Mouse (Mus musculus) stomach, embryonic 16.5 days (tissue): Measurements from ENCODE around the gene Rora. TPM values are rescaled to one million over a fixed set of nuclear protein-coding genes. Genes with fewer than 3 reads are reported as not detected.

Experiments
- ATAC-seq: fragments of 200-750 bp; cut with Nextera tagmentation; 2 replicates; pipeline ENCODE4 v1.8.0; 2017; ENCODE audit warnings: moderate number of reproducible peaks, moderate TSS enrichment; ENCODE audit not compliant: insufficient read depth, low FRiP score
- H3K27ac ChIP-seq: fragments of 300-500 bp; sonication (generic); 2 replicates; pipeline ENCODE4 v1.5.1; 2014; ENCODE audit warnings: low read length
- H3K27me3 ChIP-seq: fragments of 300-500 bp; sonication (generic); 2 replicates; pipeline ENCODE4 v1.6.1; 2014; ENCODE audit warnings: low read length, control low read depth, mixed read lengths; ENCODE audit not compliant: control insufficient read depth, insufficient read depth
- H3K36me3 ChIP-seq: fragments of 300-500 bp; sonication (generic); 2 replicates; pipeline ENCODE4 v1.6.1; 2014; ENCODE audit warnings: low read length; ENCODE audit not compliant: control insufficient read depth, insufficient read depth
- H3K4me1 ChIP-seq: fragments of 300-500 bp; sonication (generic); 2 replicates; pipeline ENCODE4 v1.6.1; 2014; ENCODE audit warnings: low read length, control low read depth, mixed read lengths; ENCODE audit not compliant: control insufficient read depth, insufficient read depth
- H3K4me2 ChIP-seq: fragments of 300-500 bp; sonication (generic); 2 replicates; pipeline ENCODE4 v1.6.1; 2014; ENCODE audit warnings: low read depth, low read length, mixed read lengths
- H3K4me3 ChIP-seq: fragments of 300-500 bp; sonication (generic); replicated peaks from 2 replicates; pipeline ENCODE4 v1.5.1; 2014; ENCODE audit warnings: mild to moderate bottlenecking, low read length
- H3K9ac ChIP-seq: fragments of 300-500 bp; sonication (generic); 2 replicates; pipeline ENCODE4 v1.6.1; 2014; ENCODE audit warnings: low read length
- H3K9me3 ChIP-seq: fragments of 300-500 bp; sonication (generic); replicated peaks from 2 replicates; pipeline ENCODE4 v1.6.1; 2016; ENCODE audit warnings: low read length, control low read depth; ENCODE audit not compliant: control insufficient read depth
- WGBS: fragments of 180-500 bp; shearing (Covaris S2); extraction: QIAGEN DNeasy Blood & Tissue Kit; methylation state at CpG from one replicate; pipeline ENCODE4 v1.1.7; 2014; 5-methylcytosine and 5-hydroxymethylcytosine counted together
- polyA plus RNA-seq: library from polyadenylated mRNA; unstranded; fragments of >200 nt; fragmentation: Nextera tagmentation; extraction: Ambion mirVana; gene quantifications from 2 replicates; pipeline ENCODE4 v1.2.1, GENCODE M21; 2015

Rora gene
- polyA plus RNA-seq, 1 experiment from 2014 or later = 8.4 TPM

DNA sequence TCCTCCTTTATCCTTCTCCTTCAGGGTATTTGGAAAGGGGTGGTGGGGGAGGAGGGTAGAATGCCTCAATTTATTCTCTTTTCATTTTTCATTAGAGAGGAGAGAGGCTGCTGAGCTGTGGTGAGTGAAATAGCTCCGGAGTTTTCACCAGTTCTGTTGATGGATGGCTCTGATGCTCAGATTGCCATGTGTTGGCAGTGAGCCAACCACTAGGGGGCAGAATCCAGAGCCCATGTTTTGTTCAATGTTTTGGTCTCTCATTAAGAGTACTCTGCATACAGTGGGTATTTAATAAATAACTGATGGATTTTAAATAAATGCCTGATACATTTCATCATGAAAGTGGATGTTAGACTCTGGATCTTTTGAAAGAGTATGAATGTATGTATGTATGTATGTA lies 77.9 kb downstream of the Rora start:
- Histone ChIP-seq H3K4me2 (no peak overlapping the region), H3K27me3 (no peaks in the 10 kb centered on the region), H3K9me3 (peaks cover 6% of the 10 kb centered on the region; the same call in 1 of the 2 replicates), H3K4me3 (no peak overlapping the region), H3K36me3 (no peaks in the 10 kb centered on the region), H3K9ac (no peak overlapping the region), H3K4me1 (no peaks in the 10 kb centered on the region), H3K27ac (no peak overlapping the region)
- no peak for ATAC-seq
- WGBS = 61% methylated on average over 1 of the region's 1 CpGs

DNA sequence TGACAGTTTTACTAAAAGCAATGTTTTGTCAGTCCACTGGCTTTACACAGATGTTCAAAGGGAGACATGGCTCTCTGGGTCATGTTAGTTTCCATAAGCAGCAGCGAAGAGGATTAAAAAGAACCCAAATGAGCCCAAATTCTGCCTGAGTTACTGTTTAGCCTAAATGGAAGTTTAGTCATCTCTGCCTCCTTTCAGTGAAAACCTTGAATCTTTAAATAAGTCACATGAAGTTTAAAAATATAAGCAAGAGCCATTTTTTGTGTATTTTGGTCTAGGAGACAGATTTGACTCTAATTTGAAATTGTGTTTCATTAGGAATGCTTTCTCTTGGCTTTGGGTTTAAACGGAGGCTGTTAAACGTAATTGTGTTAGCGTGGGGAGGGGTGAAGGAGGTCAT lies 79.3 kb downstream of the Rora start:
- Histone ChIP-seq H3K36me3 (no peaks in the 10 kb centered on the region), H3K4me2 (no peak overlapping the region), H3K4me1 (no peaks in the 10 kb centered on the region), H3K4me3 (no peak overlapping the region), H3K9ac (no peak overlapping the region), H3K9me3 (peaks cover 6% of the 10 kb centered on the region; the same call in 1 of the 2 replicates), H3K27me3 (no peaks in the 10 kb centered on the region), H3K27ac (no peak overlapping the region)
- WGBS = 88% methylated on average over 4 of the region's 4 CpGs
- ATAC-seq = no peak

DNA sequence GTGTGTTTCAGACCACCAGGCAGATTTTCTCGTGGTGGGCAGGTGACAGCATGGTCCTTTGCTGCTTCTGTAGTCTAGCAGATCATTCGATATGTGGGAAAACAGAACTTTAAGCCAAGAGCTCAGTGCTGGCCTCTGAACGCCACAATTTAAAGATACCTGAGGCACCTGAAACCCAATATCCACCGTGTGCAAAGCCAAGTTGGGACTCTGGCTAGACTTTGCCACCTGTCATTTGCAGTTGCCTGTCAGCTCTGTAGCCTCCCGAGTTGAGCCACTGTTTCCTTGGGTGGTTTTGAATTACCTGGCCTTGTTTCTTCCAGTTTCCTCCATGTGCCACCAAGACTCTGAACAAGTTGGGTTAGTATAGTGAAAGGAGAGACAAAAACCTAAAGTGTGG lies 82.3 kb downstream of the Rora start:
- H3K27ac ChIP-seq = no peak overlapping the region
- H3K4me2 ChIP-seq = no peak overlapping the region
- no peaks in the 10 kb centered on the region for H3K36me3 ChIP-seq
- no peak for ATAC-seq
- WGBS = 79% methylated on average over 5 of the region's 5 CpGs
- no peaks in the 10 kb centered on the region for H3K4me1 ChIP-seq
- H3K27me3 ChIP-seq = no peaks in the 10 kb centered on the region
- H3K4me3 ChIP-seq = no peak overlapping the region
- H3K9ac ChIP-seq = no peak overlapping the region
- H3K9me3 ChIP-seq = peaks cover 6% of the 10 kb centered on the region; the same call in 1 of the 2 replicates

DNA sequence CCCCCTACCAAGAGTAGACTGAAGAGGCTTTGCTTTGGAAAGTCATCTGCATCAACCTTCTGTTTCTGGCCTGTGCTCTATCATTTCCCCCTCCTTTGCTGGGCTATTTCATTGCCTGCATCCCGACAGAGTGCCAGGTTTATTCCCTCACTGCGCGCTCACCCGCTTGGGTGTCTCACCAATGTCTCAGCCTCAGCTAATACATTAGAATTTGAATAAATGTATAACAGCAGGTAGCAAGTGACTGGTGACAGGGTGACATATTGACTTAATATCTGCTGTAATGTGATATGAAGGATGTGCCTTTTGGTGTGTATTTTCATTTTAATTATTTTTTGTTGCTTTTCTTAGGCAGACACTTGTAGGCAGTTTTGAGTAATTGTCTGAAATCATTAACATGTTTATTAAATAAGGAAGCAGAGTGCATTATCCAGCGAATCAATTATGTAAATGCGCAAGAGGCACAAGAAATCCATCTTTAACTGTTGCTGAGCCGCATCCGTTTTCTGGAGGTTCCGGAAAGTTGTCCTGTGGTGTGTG lies 83.7 kb downstream of the Rora start:
- no peak overlapping the region for H3K4me3 ChIP-seq
- H3K4me1 ChIP-seq = no peaks in the 10 kb centered on the region
- ATAC-seq = no peak
- no peak overlapping the region for H3K4me2 ChIP-seq
- no peaks in the 10 kb centered on the region for H3K36me3 ChIP-seq
- no peaks in the 10 kb centered on the region for H3K27me3 ChIP-seq
- 88% methylated on average over 9 of the region's 9 CpGs for WGBS
- no peak overlapping the region for H3K27ac ChIP-seq
- H3K9me3 ChIP-seq = peaks cover 1% of the 10 kb centered on the region; the same call in 1 of the 2 replicates
- no peak overlapping the region for H3K9ac ChIP-seq

DNA sequence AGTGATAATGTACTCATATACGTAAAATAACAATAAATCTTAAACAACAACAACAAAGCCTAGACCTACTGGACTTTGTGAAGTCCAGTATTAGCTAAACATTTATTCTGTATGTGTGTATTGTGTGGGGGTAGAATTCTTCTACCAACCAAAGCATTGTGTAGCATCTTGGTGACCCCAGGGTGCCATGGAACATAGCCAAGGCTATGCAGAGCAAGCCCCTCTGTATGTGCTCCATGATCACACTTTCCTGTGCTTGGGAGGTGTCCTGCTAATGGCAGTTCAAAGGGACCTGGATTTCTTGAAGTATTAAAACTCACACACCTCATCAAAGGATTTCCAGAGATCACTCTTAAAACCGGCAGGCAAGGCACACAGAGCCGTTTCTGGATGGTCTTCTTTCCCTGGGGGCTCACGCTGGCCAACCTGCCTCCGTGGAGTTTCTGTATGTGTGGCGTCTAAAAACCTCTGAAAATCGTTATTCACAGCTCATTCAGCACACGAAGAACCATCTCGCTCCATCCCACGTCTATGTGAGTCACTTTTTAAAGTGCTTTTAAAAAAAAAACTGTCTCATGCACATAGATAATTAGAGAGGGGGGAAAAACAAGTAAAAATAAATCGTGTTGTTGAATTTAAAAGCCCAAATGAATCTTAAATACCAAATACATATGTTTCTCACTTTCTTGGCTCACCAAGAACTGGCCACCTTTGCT lies 92.5 kb downstream of the Rora start:
- no peaks in the 10 kb centered on the region for H3K36me3 ChIP-seq
- H3K27ac ChIP-seq = no peak overlapping the region
- no peak overlapping the region for H3K4me3 ChIP-seq
- no peaks in the 10 kb centered on the region for H3K9me3 ChIP-seq
- H3K4me1 ChIP-seq = no peaks in the 10 kb centered on the region
- WGBS = 82% methylated on average over 11 of the region's 11 CpGs
- H3K4me2 ChIP-seq = no peak overlapping the region
- H3K9ac ChIP-seq = no peak overlapping the region
- ATAC-seq = no peak
- no peaks in the 10 kb centered on the region for H3K27me3 ChIP-seq

DNA sequence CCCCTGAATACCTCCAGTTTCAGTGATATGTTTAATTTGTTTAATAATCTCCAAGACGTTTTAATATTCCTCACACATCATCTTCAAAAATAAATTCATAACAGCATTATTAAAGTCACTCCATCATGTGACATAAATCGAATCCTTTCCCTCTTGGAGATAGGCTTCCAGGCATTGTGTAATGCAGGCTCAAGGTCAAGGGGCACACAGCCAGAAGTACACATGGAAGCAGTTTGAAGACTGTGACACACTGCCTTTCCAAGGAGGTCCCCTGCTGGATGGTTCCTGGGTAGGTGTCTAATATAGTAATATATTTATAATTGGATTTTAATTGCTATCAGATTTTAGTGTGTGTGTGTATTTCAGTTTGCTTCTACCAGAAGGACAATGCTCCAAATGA lies 103.4 kb downstream of the Rora start:
- Histone ChIP-seq H3K4me1 (no peaks in the 10 kb centered on the region; the same call in 1 of the 2 replicates), H3K9ac (no peak overlapping the region), H3K27me3 (no peaks in the 10 kb centered on the region), H3K4me2 (no peak overlapping the region), H3K27ac (no peak overlapping the region), H3K9me3 (no peaks in the 10 kb centered on the region; the same call in 1 of the 2 replicates), H3K36me3 (no peaks in the 10 kb centered on the region), H3K4me3 (no peak overlapping the region)
- ATAC-seq = no peak
- 40% methylated on average over 2 of the region's 2 CpGs for WGBS

DNA sequence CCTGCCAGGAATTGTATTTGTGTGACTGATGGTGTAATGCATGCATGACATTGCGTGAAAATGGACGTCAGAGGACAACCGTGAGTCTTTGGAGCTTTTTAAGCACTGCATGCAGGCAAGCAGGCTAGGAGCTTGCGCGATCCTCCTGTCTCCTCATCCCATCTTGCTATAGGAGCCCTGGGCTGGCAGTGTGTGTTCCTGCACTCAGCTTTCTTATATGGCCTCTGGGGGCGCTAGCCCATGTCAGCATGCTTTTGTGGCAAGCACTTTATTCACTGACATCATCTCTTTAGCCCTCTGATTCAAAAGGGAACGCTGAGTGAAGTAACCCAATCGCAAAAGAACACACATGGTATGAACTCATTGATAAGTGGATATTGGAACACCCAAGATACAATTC lies 105.7 kb downstream of the Rora start:
- H3K27ac ChIP-seq = no peak overlapping the region
- H3K9ac ChIP-seq = no peak overlapping the region
- H3K4me2 ChIP-seq = no peak overlapping the region
- 83% methylated on average over 8 of the region's 8 CpGs for WGBS
- H3K4me1 ChIP-seq = no peaks in the 10 kb centered on the region; the same call in 1 of the 2 replicates
- no peak for ATAC-seq
- no peaks in the 10 kb centered on the region; the same call in 1 of the 2 replicates for H3K9me3 ChIP-seq
- H3K4me3 ChIP-seq = no peak overlapping the region
- no peaks in the 10 kb centered on the region for H3K36me3 ChIP-seq
- H3K27me3 ChIP-seq = no peaks in the 10 kb centered on the region

DNA sequence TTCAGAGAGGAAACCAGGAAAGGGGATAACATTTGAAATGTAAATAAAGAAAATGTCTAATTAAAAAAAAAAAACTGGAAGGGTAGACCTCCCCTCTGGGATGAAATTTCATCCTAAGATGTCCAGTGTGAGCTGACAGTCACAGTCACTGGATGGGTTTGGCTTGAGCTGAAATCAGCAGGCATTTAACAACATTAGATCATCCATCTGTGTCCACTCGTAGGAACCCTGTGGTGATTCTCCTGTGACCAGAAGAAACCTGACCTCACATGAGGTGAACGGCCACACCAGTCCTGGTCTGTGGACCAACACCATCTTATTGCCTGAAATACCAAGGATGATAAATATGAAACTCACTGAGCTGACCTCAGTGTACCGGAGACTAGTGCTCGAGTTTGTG lies 106.7 kb downstream of the Rora start:
- H3K4me3 ChIP-seq = no peak overlapping the region
- no peak overlapping the region for H3K4me2 ChIP-seq
- H3K9me3 ChIP-seq = no peaks in the 10 kb centered on the region; the same call in 1 of the 2 replicates
- H3K9ac ChIP-seq = no peak overlapping the region
- no peaks in the 10 kb centered on the region for H3K27me3 ChIP-seq
- H3K36me3 ChIP-seq = no peaks in the 10 kb centered on the region
- H3K4me1 ChIP-seq = no peaks in the 10 kb centered on the region
- 79% methylated on average over 4 of the region's 4 CpGs for WGBS
- no peak for ATAC-seq
- H3K27ac ChIP-seq = no peak overlapping the region

DNA sequence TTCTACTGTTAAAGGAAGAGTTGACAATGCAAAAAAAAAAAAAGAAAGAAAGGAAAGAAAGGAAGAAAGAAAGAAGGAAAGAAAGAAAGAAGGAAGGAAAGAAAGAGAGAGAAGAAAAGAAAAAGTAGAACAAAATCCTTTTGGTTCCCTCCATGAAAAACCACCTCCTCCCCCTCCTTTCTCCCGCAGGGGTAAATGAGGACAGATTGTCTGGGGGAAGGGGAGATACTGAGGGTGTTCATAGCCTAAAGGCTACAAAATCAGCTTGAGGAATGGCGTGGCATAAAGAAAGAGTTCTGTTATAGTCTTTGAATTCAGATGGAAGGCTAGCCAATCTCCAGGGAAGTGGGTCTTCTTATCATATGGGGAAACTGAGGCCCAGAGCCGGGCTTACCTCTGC lies 107.3 kb downstream of the Rora start:
- H3K9ac ChIP-seq = no peak overlapping the region
- no peaks in the 10 kb centered on the region for H3K36me3 ChIP-seq
- H3K4me1 ChIP-seq = no peaks in the 10 kb centered on the region
- H3K27me3 ChIP-seq = no peaks in the 10 kb centered on the region
- WGBS = 82% methylated on average over 3 of the region's 3 CpGs
- H3K9me3 ChIP-seq = no peaks in the 10 kb centered on the region; the same call in 1 of the 2 replicates
- H3K27ac ChIP-seq = no peak overlapping the region
- no peak overlapping the region for H3K4me3 ChIP-seq
- ATAC-seq = no peak
- no peak overlapping the region for H3K4me2 ChIP-seq
